Mouse (Mus musculus) CH12.LX (cell line): ENCODE results near the gene Endog. TPM values are rescaled to one million over a fixed set of nuclear protein-coding genes. Genes with fewer than 3 reads are reported as not detected.

Experiments
- DNase-seq: peaks from one replicate; pipeline ENCODE4 v3.0.0-alpha.2; 2013; ENCODE audit errors: extremely low read depth
- H3K27ac ChIP-seq: 2 replicates; pipeline ENCODE4 v1.5.1; 2012; ENCODE audit warnings: low read depth, mild to moderate bottlenecking, control low read depth, moderate library complexity; ENCODE audit not compliant: insufficient read depth
- H3K27me3 ChIP-seq: replicated peaks from 2 replicates; pipeline ENCODE3; 2012; ENCODE audit warnings: inconsistent platforms
- H3K36me3 ChIP-seq, 2 experiments: replicated peaks in 1 of 2; 2 replicates each; pipeline versions ENCODE3 to v1.6.1; 2012; ENCODE audit warnings: inconsistent platforms in 1 of 2, low read length in 1 of 2, mild to moderate bottlenecking in 1 of 2, mixed read lengths in 1 of 2, moderate library complexity in 1 of 2; ENCODE audit not compliant: control insufficient read depth in 1 of 2, insufficient read depth in 1 of 2
- H3K4me1 ChIP-seq, 2 experiments: 2 replicates each; pipeline ENCODE4 v1.6.1; 2012; ENCODE audit warnings: inconsistent platforms in 1 of 2, moderate library complexity in 1 of 2; ENCODE audit not compliant: insufficient read depth in 2 of 2, control insufficient read depth in 1 of 2
- H3K4me2 ChIP-seq: 2 replicates; pipeline ENCODE4 v1.6.1; 2012; ENCODE audit warnings: low read depth, mild to moderate bottlenecking, control low read depth; ENCODE audit not compliant: poor library complexity, insufficient read depth, severe bottlenecking
- H3K4me3 ChIP-seq, 3 experiments: fragments of 150-350 bp in 1 of 3; sonication (generic) in 1 of 3; replicated peaks in 1 of 3; 2 replicates each; pipeline versions ENCODE3 to v1.5.1; 2011 to 2012; ENCODE audit warnings: low read depth in 2 of 3, low read length in 2 of 3, mild to moderate bottlenecking in 2 of 3, moderate library complexity in 2 of 3, control low read depth in 1 of 3, improper control_type of control experiment in 1 of 3, inconsistent platforms in 1 of 3, mixed read lengths in 1 of 3; ENCODE audit not compliant: poor library complexity in 1 of 3
- H3K79me2 ChIP-seq: replicated peaks from 2 replicates; pipeline ENCODE4 v1.6.1; 2012; ENCODE audit warnings: mild to moderate bottlenecking, moderate library complexity; ENCODE audit not compliant: control insufficient read depth, poor library complexity, insufficient read depth, severe bottlenecking; ENCODE audit errors: extremely low read depth
- H3K9ac ChIP-seq: 2 replicates; pipeline ENCODE4 v1.6.1; 2012; ENCODE audit warnings: low read depth, mild to moderate bottlenecking, control low read depth, moderate library complexity; ENCODE audit not compliant: insufficient read depth
- H3K9me3 ChIP-seq: replicated peaks from 2 replicates; pipeline ENCODE3; 2012; ENCODE audit warnings: low read length, inconsistent platforms, mixed read lengths
- CHD1 ChIP-seq: IDR thresholded peaks from 2 replicates; pipeline ENCODE4 v1.6.1; 2012; ENCODE audit warnings: low read depth, low read length, improper control_type of control experiment, inconsistent platforms
- CHD2 ChIP-seq: IDR thresholded peaks from 2 replicates; pipeline ENCODE4 v1.6.1; 2011; ENCODE audit warnings: low read length, improper control_type of control experiment
- CTCF ChIP-seq, 2 experiments: IDR thresholded peaks in 1 of 2; conservative IDR thresholded peaks in 1 of 2; 2 replicates each; pipeline ENCODE4 v1.5.1; 2011 to 2012; ENCODE audit warnings: low read depth in 2 of 2, low read length in 2 of 2, improper control_type of control experiment in 1 of 2, inconsistent platforms in 1 of 2, mild to moderate bottlenecking in 1 of 2, moderate library complexity in 1 of 2
- ELF1 ChIP-seq: IDR thresholded peaks from 2 replicates; pipeline ENCODE4 v1.6.1; 2014; ENCODE audit warnings: low read depth, mild to moderate bottlenecking, inconsistent platforms, low read length, improper control_type of control experiment
- EP300 ChIP-seq: IDR thresholded peaks from 2 replicates; pipeline ENCODE4 v1.6.1; 2011; ENCODE audit warnings: low read length, improper control_type of control experiment
- ETS1 ChIP-seq: conservative IDR thresholded peaks from 2 replicates; pipeline ENCODE4 v1.6.1; 2012; ENCODE audit warnings: low read depth, mild to moderate bottlenecking, inconsistent platforms, low read length, improper control_type of control experiment, moderate library complexity
- GABPA ChIP-seq: IDR thresholded peaks from 2 replicates; pipeline ENCODE4 v1.6.1; 2012; ENCODE audit warnings: low read depth, low read length, improper control_type of control experiment, inconsistent platforms; ENCODE audit not compliant: insufficient replicate concordance
- IRF4 ChIP-seq: IDR thresholded peaks from 2 replicates; pipeline ENCODE4 v1.6.1; 2014; ENCODE audit warnings: low read depth, mild to moderate bottlenecking, inconsistent platforms, low read length, improper control_type of control experiment
- JUN ChIP-seq: IDR thresholded peaks from 2 replicates; pipeline ENCODE4 v1.6.1; 2011; ENCODE audit warnings: low read depth, mild to moderate bottlenecking, low read length, improper control_type of control experiment, moderate library complexity; ENCODE audit not compliant: insufficient read depth
- JUND ChIP-seq: conservative IDR thresholded peaks from 2 replicates; pipeline ENCODE4 v1.6.1; 2011; ENCODE audit warnings: low read depth, low read length, improper control_type of control experiment
- KAT2A ChIP-seq: IDR thresholded peaks from 2 replicates; pipeline ENCODE4 v1.6.1; 2012; ENCODE audit warnings: low read length, improper control_type of control experiment, inconsistent platforms; ENCODE audit not compliant: insufficient replicate concordance
- MAFK ChIP-seq: IDR thresholded peaks from 2 replicates; pipeline ENCODE4 v1.6.1; 2011; ENCODE audit warnings: low read length, improper control_type of control experiment; ENCODE audit not compliant: insufficient replicate concordance
- MAZ ChIP-seq: IDR thresholded peaks from 2 replicates; pipeline ENCODE4 v1.6.1; 2012; ENCODE audit warnings: low read depth, mild to moderate bottlenecking, inconsistent platforms, low read length, improper control_type of control experiment, moderate library complexity
- MEF2A ChIP-seq: IDR thresholded peaks from 2 replicates; pipeline ENCODE4 v1.6.1; 2014; ENCODE audit warnings: low read depth, mild to moderate bottlenecking, inconsistent platforms, low read length, improper control_type of control experiment, borderline replicate concordance
- MXI1 ChIP-seq: IDR thresholded peaks from 2 replicates; pipeline ENCODE4 v1.6.1; 2011; ENCODE audit warnings: mild to moderate bottlenecking, low read depth, low read length, improper control_type of control experiment
- MYC ChIP-seq: IDR thresholded peaks from 2 replicates; pipeline ENCODE4 v1.6.1; 2011; ENCODE audit warnings: low read depth, mild to moderate bottlenecking, improper control_type of control experiment, low read length
- NELFE ChIP-seq: IDR thresholded peaks from 2 replicates; pipeline ENCODE4 v1.6.1; 2011; ENCODE audit warnings: low read depth, low read length, improper control_type of control experiment
- NRF1 ChIP-seq: IDR thresholded peaks from 2 replicates; pipeline ENCODE4 v1.6.1; 2014; ENCODE audit warnings: low read depth, mild to moderate bottlenecking, inconsistent platforms, low read length, improper control_type of control experiment, moderate library complexity
- PAX5 ChIP-seq: IDR thresholded peaks from 2 replicates; pipeline ENCODE4 v1.6.1; 2012; ENCODE audit warnings: low read length, inconsistent platforms, mixed read lengths
- POLR2A ChIP-seq: IDR thresholded peaks from 2 replicates; pipeline ENCODE4 v1.6.1; 2011; ENCODE audit warnings: low read depth, mild to moderate bottlenecking, improper control_type of control experiment, low read length
- RAD21 ChIP-seq: IDR thresholded peaks from 2 replicates; pipeline ENCODE4 v1.6.1; 2011; ENCODE audit warnings: low read depth, mild to moderate bottlenecking, low read length, improper control_type of control experiment, moderate library complexity
- RCOR1 ChIP-seq: conservative IDR thresholded peaks from 2 replicates; pipeline ENCODE4 v1.6.1; 2012; ENCODE audit warnings: low read depth, mild to moderate bottlenecking, inconsistent platforms, low read length, improper control_type of control experiment
- SMC3 ChIP-seq: IDR thresholded peaks from 2 replicates; pipeline ENCODE4 v1.6.1; 2011; ENCODE audit warnings: low read depth, low read length, improper control_type of control experiment
- TBP ChIP-seq: conservative IDR thresholded peaks from 2 replicates; pipeline ENCODE4 v1.6.1; 2011; ENCODE audit warnings: low read depth, low read length, improper control_type of control experiment
- UBTF ChIP-seq: IDR thresholded peaks from 2 replicates; pipeline ENCODE4 v1.6.1; 2012; ENCODE audit warnings: low read depth, mild to moderate bottlenecking, inconsistent platforms, low read length, improper control_type of control experiment, moderate library complexity
- USF2 ChIP-seq: conservative IDR thresholded peaks from 2 replicates; pipeline ENCODE4 v1.6.1; 2011; ENCODE audit warnings: low read depth, low read length, improper control_type of control experiment
- ZC3H11A ChIP-seq: IDR thresholded peaks from 2 replicates; pipeline ENCODE4 v1.6.1; 2012; ENCODE audit warnings: low read depth, mild to moderate bottlenecking, inconsistent platforms, low read length, improper control_type of control experiment
- ZNF384 ChIP-seq: IDR thresholded peaks from 2 replicates; pipeline ENCODE4 v1.6.1; 2012; ENCODE audit warnings: low read depth, low read length, improper control_type of control experiment, inconsistent platforms
- dilution Hi-C: fragments of 300-500 bp; cut with MboI; formaldehyde crosslinking; loops from 2 replicates; pipeline ENCODE4 v1.14.3; 2020; ENCODE audit warnings: low sequenced_read_pairs; ENCODE audit not compliant: extremely low pct_unique_long_range_greater_than_20kb, extremely low pct_ligation_motif_present
- in situ Hi-C: fragments of 300-500 bp; cut with MboI; formaldehyde crosslinking; loops from 3 replicates; pipeline ENCODE4 v1.14.3; 2019; ENCODE audit warnings: low sequenced_read_pairs, low pct_ligation_motif_present, low pct_unique_long_range_greater_than_20kb, mixed read lengths
- polyA plus RNA-seq: library from polyadenylated mRNA; unstranded; fragments of >175 nt; gene quantifications from 2 replicates; pipeline ENCODE4 v1.2.1, GENCODE M21; 2012; ENCODE audit warnings: low read depth; ENCODE audit not compliant: insufficient read length
- total RNA-seq, 2 experiments: library from RNA; depleted of rRNA; stranded (reverse); fragments of 300-350 nt in 1 of 2; fragments of >200 nt in 1 of 2; gene quantifications; 2 replicates each; pipeline ENCODE4 v1.2.3; 2012 to 2014

The Endog gene
- total and polyA plus RNA-seq, 3 experiments: 9.2 TPM; not detected in 2

DNA sequence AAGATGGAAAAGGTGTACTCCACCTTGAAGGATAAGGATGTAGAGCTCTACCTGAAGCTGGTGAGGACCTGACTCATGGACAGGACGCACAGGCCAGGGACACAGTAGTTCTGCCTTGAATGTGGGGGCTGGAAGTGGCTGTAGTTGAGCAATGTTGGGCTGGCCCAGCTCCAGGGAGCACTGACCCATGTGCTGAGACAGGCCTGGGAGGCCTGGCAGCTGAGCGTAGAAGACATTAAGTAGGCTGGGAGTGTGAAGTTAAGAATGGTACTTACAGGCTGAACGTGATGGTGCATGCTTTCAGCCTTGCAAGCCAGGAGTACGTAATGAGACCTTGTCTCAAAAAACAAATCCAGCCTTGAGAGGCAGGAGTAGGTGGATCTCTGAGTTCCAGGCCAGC lies 23.8 kb upstream of the Endog start:
- Histone ChIP-seq H3K27ac (no peak overlapping the region), H3K4me2 (no peak overlapping the region), H3K36me3 (peaks cover 58 to 90% of the 10 kb centered on the region in 2 experiments), H3K4me3 (no peak overlapping the region), H3K9ac (no peak overlapping the region), H3K9me3 (no peaks in the 10 kb centered on the region), H3K4me1 (no peaks in the 10 kb centered on the region), H3K27me3 (no peaks in the 10 kb centered on the region), H3K79me2 (no peaks in the 10 kb centered on the region)
- dilution Hi-C loops (no loop called here), in situ Hi-C loops (no loop called here)
- TF ChIP-seq MEF2A: no peak
- TF ChIP-seq ZC3H11A: no peak
- TF ChIP-seq IRF4: no peak
- TF ChIP-seq JUND: no peak
- no peak for TF ChIP-seq PAX5
- no peak for TF ChIP-seq UBTF
- TF ChIP-seq JUN: no peak
- TF ChIP-seq EP300: no peak
- no peak for TF ChIP-seq MAZ
- TF ChIP-seq MYC: no peak
- no peak for TF ChIP-seq GABPA
- no peak for TF ChIP-seq ETS1
- TF ChIP-seq ZNF384: no peak
- TF ChIP-seq CHD2: no peak
- no peak for TF ChIP-seq RAD21
- no peak for DNase-seq

DNA sequence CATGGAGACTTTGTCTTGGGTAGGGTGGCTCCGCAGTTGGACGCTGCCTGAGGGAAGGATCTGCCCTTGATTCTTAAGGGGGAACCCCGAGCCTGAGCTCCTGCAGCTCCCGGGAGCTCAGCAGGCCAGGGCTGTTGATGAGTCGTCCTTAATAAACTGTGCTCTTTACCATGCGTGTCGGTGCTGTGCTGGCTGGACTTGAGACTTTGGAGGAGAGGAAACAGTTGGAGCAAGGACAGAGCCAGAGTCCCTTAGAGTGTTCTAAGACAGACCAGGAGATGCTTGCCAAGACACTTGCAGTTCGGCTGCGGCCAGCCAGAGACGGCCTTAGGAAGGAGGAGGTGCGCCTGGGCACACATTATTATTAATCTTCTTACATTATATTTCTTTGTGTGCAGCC lies 19.5 kb upstream of the Endog start:
- H3K36me3 ChIP-seq: peaks cover 37 to 58% of the 10 kb centered on the region in 2 experiments

More for the DNA sequence above, 19.5 kb upstream of the Endog start:
- Histone ChIP-seq H3K4me3 (no peak overlapping the region), H3K27me3 (no peaks in the 10 kb centered on the region), H3K4me1 (no peaks in the 10 kb centered on the region), H3K27ac (no peak overlapping the region), H3K9me3 (no peaks in the 10 kb centered on the region), H3K4me2 (no peak overlapping the region), H3K9ac (no peak overlapping the region), H3K79me2 (no peaks in the 10 kb centered on the region)
- in situ Hi-C loops (no loop called here), dilution Hi-C loops (no loop called here)
- DNase-seq: no peak
- TF ChIP-seq MAFK (no peak), SMC3 (no peak), USF2 (no peak), ETS1 (no peak), POLR2A (no peak), JUND (no peak), UBTF (no peak), MAZ (no peak), CHD1 (no peak), NELFE (no peak), CTCF (conservative IDR thresholded peaks at IDR 0.05 in 1 of 2, IDR thresholded peaks at IDR 0.05 in 1 of 2; ENCODE audit: low read depth in 2 of 2, low read length in 2 of 2) (no peak), ZC3H11A (no peak), TBP (no peak), KAT2A (no peak), ELF1 (no peak), GABPA (no peak), MXI1 (no peak), NRF1 (no peak), RCOR1 (no peak)
